Mouse (Mus musculus) thymus, adult 2 months (tissue): ENCODE measurements around the gene Pygm.

ENCODE experiments used
- CTCF ChIP-seq: fragments of 200-500 bp; IDR thresholded peaks from 2 replicates; pipeline ENCODE4 v1.5.1; 2012; ENCODE audit warnings: mild to moderate bottlenecking, control low read depth, low read length, moderate library complexity, borderline replicate concordance; ENCODE audit not compliant: control insufficient read depth, poor library complexity, insufficient read depth; ENCODE audit errors: extremely low read depth
- POLR2A ChIP-seq: fragments of 200-500 bp; IDR thresholded peaks from 2 replicates; pipeline ENCODE4 v1.6.1; 2012; ENCODE audit warnings: mild to moderate bottlenecking, low read length, control low read depth, moderate library complexity; ENCODE audit not compliant: control insufficient read depth, poor library complexity, insufficient read depth; ENCODE audit errors: extremely low read depth

DNA sequence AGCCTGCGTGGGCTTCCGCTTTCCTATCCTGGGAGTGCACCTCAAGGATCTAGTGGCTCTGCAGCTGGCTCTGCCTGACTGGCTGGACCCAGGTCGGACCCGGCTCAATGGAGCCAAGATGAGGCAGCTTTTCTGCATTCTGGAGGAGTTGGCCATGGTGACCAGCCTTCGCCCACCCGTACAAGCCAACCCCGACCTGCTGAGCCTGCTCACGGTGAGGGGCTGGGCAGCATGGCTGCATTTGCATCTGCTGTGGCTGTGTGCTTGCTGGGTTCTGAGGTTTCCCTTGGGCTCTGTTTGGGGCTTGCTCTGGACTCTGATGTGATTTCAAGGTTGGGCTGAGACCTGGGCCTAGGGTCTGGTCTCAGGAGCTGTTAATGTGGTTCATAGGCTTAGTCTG, 22.9 kb downstream of the Pygm start:
- no peak for TF ChIP-seq POLR2A
- no peak for TF ChIP-seq CTCF
